Mouse (Mus musculus): ENCODE measurements at regions not wholly inside any gene's neighbourhood (a gene's known extent, or its start where the extent isn't known, plus 50 kb on each side); places are given as distances from the start of the nearest gene placed in this dataset.

DNA sequence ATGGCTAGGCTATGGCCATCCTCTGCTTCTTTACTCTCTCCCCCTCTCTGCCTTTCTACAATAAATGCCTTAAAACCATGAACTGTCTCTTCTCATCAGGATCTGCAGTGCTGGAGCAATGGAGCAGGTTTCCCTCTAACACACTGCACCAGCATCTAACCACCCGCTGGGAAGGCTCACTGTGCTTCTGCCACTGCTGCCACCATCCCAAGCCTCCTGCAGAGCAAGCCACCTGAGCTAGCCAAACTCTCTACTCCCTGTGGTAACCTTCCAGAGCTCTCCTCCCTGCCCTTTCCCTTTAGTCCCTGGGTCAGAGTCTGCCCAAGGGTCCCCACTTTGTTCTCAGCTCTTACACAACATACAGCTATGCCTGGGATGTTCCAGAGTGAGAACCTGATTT is 107.3 kb upstream of the 4933402E13Rik start:
- Histone ChIP-seq H3K4me3 (no peak overlapping the region), H3K9me3 (no peaks in the 10 kb centered on the region), H3K27ac (no peak overlapping the region), H3K4me1 (no peaks in the 10 kb centered on the region), H3K27me3 (ENCODE audit: poor library complexity, severe bottlenecking) (no peaks in the 10 kb centered on the region), H3K36me3 (replicated peaks) (no peaks in the 10 kb centered on the region)
- DNase-seq (ENCODE audit: extremely low spot score, low spot score): no peak
- WGBS: 26% methylated on average over 1 of the region's 1 CpGs

DNA sequence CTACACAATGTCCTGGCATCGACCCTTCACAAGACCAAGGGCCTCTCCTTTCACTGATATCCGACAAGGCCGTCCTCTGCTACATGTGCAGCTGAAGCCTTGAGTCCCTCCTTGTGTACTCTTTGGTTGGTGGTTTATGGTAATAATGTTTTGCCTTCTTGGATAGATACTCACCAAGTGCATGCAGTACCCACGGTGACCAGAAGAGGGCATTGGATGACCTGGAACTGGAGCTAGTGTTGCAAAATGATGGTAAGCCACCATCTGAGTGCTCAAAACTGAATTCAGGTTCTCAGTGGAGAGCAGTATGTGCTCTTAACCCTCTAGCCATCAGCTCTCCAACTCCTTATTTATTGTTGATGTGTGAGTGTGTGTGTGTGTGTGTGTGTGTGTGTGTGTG is 103.2 kb upstream of the 4933402E13Rik start:
- no peak overlapping the region for H3K4me3 ChIP-seq
- H3K36me3 ChIP-seq (replicated peaks): no peaks in the 10 kb centered on the region
- WGBS: 84% methylated on average over 4 of the region's 4 CpGs
- DNase-seq (ENCODE audit: extremely low spot score, low spot score): peak; percentile 15
- H3K27me3 ChIP-seq (ENCODE audit: poor library complexity, severe bottlenecking): no peaks in the 10 kb centered on the region
- H3K9me3 ChIP-seq: no peaks in the 10 kb centered on the region
- no peak overlapping the region for H3K27ac ChIP-seq
- H3K4me1 ChIP-seq: no peaks in the 10 kb centered on the region
